Mouse (Mus musculus) kidney, postnatal 25 days (tissue): ENCODE results near the gene Ibtk.

Experiments used
- DNase-seq, 2 experiments: peaks; one replicate each; pipeline ENCODE4 v3.0.0; 2021; ENCODE audit warnings: mixed read lengths in 2 of 2

The Ibtk gene

GRCm38 (mm10) chr9:85695606-85696005 lies 53.5 kb downstream of the Ibtk start:
- DNase-seq, result no peak

GRCm38 (mm10) chr9:85693231-85694116 lies 55.7 kb downstream of the Ibtk start:
- DNase-seq, result no peak

GRCm38 (mm10) chr9:85685010-85685409 lies 64.1 kb downstream of the Ibtk start:
- DNase-seq, result peak in 1 of 2 experiments; percentile 11

GRCm38 (mm10) chr9:85675131-85675905 lies 73.8 kb downstream of the Ibtk start:
- DNase-seq, result no peak

GRCm38 (mm10) chr9:85673907-85674481 lies 75.1 kb downstream of the Ibtk start:
- DNase-seq, result no peak

GRCm38 (mm10) chr9:85671582-85672331 lies 77.4 kb downstream of the Ibtk start:
- no peak for DNase-seq

- no peak for DNase-seq
Observed at GRCm38 (mm10) chr9:85664316-85664715, 84.8 kb downstream of the Ibtk start.

GRCm38 (mm10) chr9:85663810-85664209 lies 85.3 kb downstream of the Ibtk start:
- no peak for DNase-seq

- DNase-seq, result peak in 1 of 2 experiments; percentile 40
Observed at GRCm38 (mm10) chr9:85663091-85663490, 86.0 kb downstream of the Ibtk start.

GRCm38 (mm10) chr9:85653401-85653800 lies 95.7 kb downstream of the Ibtk start:
- DNase-seq, result no peak

- peak; percentile 13 to 46 for DNase-seq
Observed at GRCm38 (mm10) chr9:85638276-85638675, 110.9 kb downstream of the Ibtk start.
